ENCODE assay signal across 8 mouse cellular contexts in genomic region chr1:176812491-176813291, GRCm38 (mm10). TPM values are rescaled to one million over a fixed set of nuclear protein-coding genes. Genes with fewer than 3 reads are reported as not detected.
DNase-seq lines count a peak whose midpoint lies in the region; ATAC-seq and TF ChIP-seq lines count a peak whose summit lies in the region.

No protein-coding gene starts in this region.

- H3K36me3 ChIP-seq in thymus, adult 2 months (ENCODE audit: control insufficient read depth, insufficient read depth, low read length) = no peaks in the 10 kb centered on the region
- H3K36me3 ChIP-seq in limb, embryonic 15.5 days = no peaks in the 10 kb centered on the region

- WGBS in thymus, adult 2 months = 19% methylated on average over 11 of the region's 11 CpGs
- 17% methylated on average over 11 of the region's 11 CpGs for WGBS in limb, embryonic 15.5 days

- H3K4me1 ChIP-seq in thymus, adult 2 months (replicated peaks; ENCODE audit: control insufficient read depth, insufficient read depth, low read length) = no peaks in the 10 kb centered on the region
- H3K4me1 ChIP-seq in limb, embryonic 15.5 days = 0 out of 2 replicates have a peak, but pooled peaks cover 8% of the 10 kb centered on the region

- H3K27ac ChIP-seq in thymus, adult 2 months (ENCODE audit: control insufficient read depth, insufficient read depth, low read length) = 0 out of 2 replicates have a peak overlapping the region, but pooled peaks have one; percentile 78
- H3K27ac ChIP-seq in limb, embryonic 15.5 days = peak overlapping the region; percentile 99

- TF ChIP-seq CTCF in thymus, adult 2 months (IDR thresholded peaks at IDR 0.05; ENCODE audit: borderline replicate concordance, control insufficient read depth, extremely low read depth, insufficient read depth, low read length, poor library complexity) = no peak

- H3K4me2 ChIP-seq in limb, embryonic 15.5 days = peak overlapping the region; percentile 58

- no peak for TF ChIP-seq POLR2A in thymus, adult 2 months (IDR thresholded peaks at IDR 0.05; ENCODE audit: control insufficient read depth, extremely low read depth, insufficient read depth, low read length, poor library complexity)

- DNase-seq in embryo, embryonic 11 days = peak; percentile 13
- no peak for DNase-seq in embryo, embryonic 9.5 days (ENCODE audit: extremely low spot score)
- DNase-seq in thymus, adult 2 months = no peak
- DNase-seq in thymus, postnatal 36 days = no peak
- DNase-seq in Muller cell, postnatal 12 days (ENCODE audit: inconsistent ontology term) = no peak
- DNase-seq in left cerebral cortex, postnatal 10 days (ENCODE audit: extremely low spot score in 1 of 2, low spot score in 2 of 2) = no peak
- DNase-seq in urinary bladder, postnatal 25 days (ENCODE audit: low spot score) = no peak

- H3K27me3 ChIP-seq in thymus, adult 2 months (ENCODE audit: control insufficient read depth, insufficient read depth, low read length) = no peaks in the 10 kb centered on the region
- no peaks in the 10 kb centered on the region for H3K27me3 ChIP-seq in limb, embryonic 15.5 days

- ATAC-seq in limb, embryonic 15.5 days (ENCODE audit: insufficient number of reproducible peaks, low FRiP score, low TSS enrichment, low read depth) = no peak

- H3K9me3 ChIP-seq in limb, embryonic 15.5 days = no peaks in the 10 kb centered on the region

- H3K9ac ChIP-seq in limb, embryonic 15.5 days = peak overlapping the region; percentile 85

- peak overlapping the region; percentile 72 for H3K4me3 ChIP-seq in thymus, adult 2 months (ENCODE audit: control insufficient read depth, insufficient read depth, low read length)
- H3K4me3 ChIP-seq in limb, embryonic 15.5 days = peak overlapping the region; percentile 92

- intact Hi-C loops in left cerebral cortex, postnatal 10 days (cut with DNase I) = no loop called here

RNA-seq across cellular contexts. Expression of gene Cep170, which starts 1.2 kb away (rescaled TPM):
- 18.6 and 22.9 TPM in 2 replicates for polyA plus RNA-seq in thymus, adult 2 months (2012; rRNA removed)
- 28.9 and 30.1 TPM in 2 replicates for polyA plus RNA-seq in limb, embryonic 15.5 days (2015; fragmentation: Nextera tagmentation; extraction: Ambion mirVana)
- 100 to 1,000 TPM; 166 to 175 TPM for total RNA-seq in left cerebral cortex, postnatal 10 days (2021)

RNA-seq across cellular contexts. Expression of gene Sdccag8, which starts 1.8 kb away (rescaled TPM):
- 5.1 and 6.2 TPM in 2 replicates for polyA plus RNA-seq in thymus, adult 2 months (2012; rRNA removed)
- polyA plus RNA-seq in limb, embryonic 15.5 days (2015; fragmentation: Nextera tagmentation; extraction: Ambion mirVana) = 15.2 and 17.1 TPM in 2 replicates
- total RNA-seq in left cerebral cortex, postnatal 10 days (2021) = 10 to 100 TPM; 11.2 to 12.7 TPM
